Mouse (Mus musculus): ENCODE data around the gene 2410002F23Rik. TPM values are rescaled to one million over a fixed set of nuclear protein-coding genes. Genes with fewer than 3 reads are reported as not detected.

The 2410002F23Rik gene
- polyA plus RNA-seq, 1 experiment from 2014 or later: 131 TPM

DNA sequence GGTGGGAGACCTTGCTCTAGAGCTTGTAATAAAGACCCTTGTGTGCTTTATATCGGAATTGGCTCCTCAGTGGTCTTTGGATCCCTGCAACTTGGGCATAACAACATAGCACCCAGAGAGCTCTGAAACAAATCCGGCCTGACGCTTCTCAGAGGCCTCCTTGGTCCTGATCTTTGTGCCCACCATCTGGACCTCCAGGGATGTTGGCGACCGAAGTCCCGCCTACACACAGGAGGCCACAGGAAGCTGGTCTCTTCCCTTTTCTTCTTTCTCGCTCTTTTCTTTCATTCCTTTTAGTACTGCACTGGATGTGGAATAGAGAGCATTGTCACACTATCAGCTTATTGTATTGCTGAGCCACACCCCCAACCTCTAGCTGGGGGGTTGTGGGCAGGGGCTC, 26.9 kb downstream of the 2410002F23Rik start:
- ATAC-seq (ENCODE audit: insufficient read depth, low FRiP score): no peak
- H3K4me1 ChIP-seq (ENCODE audit: control insufficient read depth, insufficient read depth, low read length): no peaks in the 10 kb centered on the region
- no peaks in the 10 kb centered on the region for H3K36me3 ChIP-seq (ENCODE audit: control insufficient read depth, insufficient read depth, low read length)
- no peak overlapping the region for H3K4me2 ChIP-seq (ENCODE audit: low read depth, low read length)
- H3K27me3 ChIP-seq (ENCODE audit: control insufficient read depth, insufficient read depth, low read length): no peaks in the 10 kb centered on the region; the same call in 1 of the 2 replicates
- 68% methylated on average over 7 of the region's 7 CpGs for WGBS
- no peak overlapping the region for H3K4me3 ChIP-seq (replicated peaks; ENCODE audit: low read length)
- no peak overlapping the region for H3K9ac ChIP-seq (ENCODE audit: low read length)
- H3K9me3 ChIP-seq (replicated peaks; ENCODE audit: control insufficient read depth, low read length): no peaks in the 10 kb centered on the region
- no peak overlapping the region for H3K27ac ChIP-seq (ENCODE audit: low read length)

DNA sequence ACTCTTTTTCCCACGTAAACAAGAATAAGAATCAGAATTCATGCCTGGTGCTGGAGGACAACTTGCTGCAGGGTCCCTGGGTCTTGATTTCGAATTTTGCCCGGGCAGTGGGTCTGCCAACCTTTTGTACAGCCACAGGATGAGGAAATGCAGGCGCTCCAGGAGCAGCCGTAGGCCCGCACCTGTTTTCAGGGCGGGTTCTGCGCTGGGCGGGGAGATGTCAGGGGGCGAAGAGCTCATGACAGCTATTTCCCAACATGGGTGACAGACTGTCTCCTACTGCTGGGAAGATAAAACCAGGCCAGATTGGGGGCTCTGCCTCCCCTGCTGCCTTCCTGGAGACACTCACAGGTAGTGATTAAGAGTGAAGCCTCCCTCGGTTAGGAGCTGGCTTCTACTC, 27.6 kb downstream of the 2410002F23Rik start:
- Histone ChIP-seq H3K4me1 (ENCODE audit: control insufficient read depth, insufficient read depth, low read length) (no peaks in the 10 kb centered on the region), H3K9ac (ENCODE audit: low read length) (no peak overlapping the region), H3K4me3 (replicated peaks; ENCODE audit: low read length) (no peak overlapping the region), H3K4me2 (ENCODE audit: low read depth, low read length) (no peak overlapping the region), H3K27ac (ENCODE audit: low read length) (no peak overlapping the region), H3K36me3 (ENCODE audit: control insufficient read depth, insufficient read depth, low read length) (no peaks in the 10 kb centered on the region), H3K9me3 (replicated peaks; ENCODE audit: control insufficient read depth, low read length) (no peaks in the 10 kb centered on the region), H3K27me3 (ENCODE audit: control insufficient read depth, insufficient read depth, low read length) (no peaks in the 10 kb centered on the region; the same call in 1 of the 2 replicates)
- 25% methylated on average over 11 of the region's 11 CpGs for WGBS
- no peak for ATAC-seq (ENCODE audit: insufficient read depth, low FRiP score)

DNA sequence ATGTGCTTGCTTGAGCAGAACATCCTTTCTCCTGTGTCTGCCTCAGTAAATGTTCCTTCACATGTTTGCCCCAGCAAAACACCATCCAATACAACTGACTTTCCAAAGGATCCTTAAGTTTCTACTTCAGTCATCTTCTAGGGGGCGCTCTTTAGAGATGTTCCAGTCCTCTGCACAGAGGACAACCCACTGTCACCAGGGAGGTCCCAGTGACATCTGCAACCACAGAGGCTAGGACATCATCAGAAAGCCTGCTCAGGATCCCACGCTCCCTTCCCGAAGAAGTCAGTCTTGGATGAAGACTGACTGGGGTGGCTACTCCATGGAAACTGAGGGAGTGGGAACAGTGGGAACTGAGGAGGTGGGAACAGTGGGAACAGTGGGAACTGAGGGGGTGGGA, 29.0 kb downstream of the 2410002F23Rik start:
- Histone ChIP-seq H3K36me3 (ENCODE audit: control insufficient read depth, insufficient read depth, low read length) (no peaks in the 10 kb centered on the region), H3K27ac (ENCODE audit: low read length) (no peak overlapping the region), H3K9ac (ENCODE audit: low read length) (no peak overlapping the region), H3K27me3 (ENCODE audit: control insufficient read depth, insufficient read depth, low read length) (no peaks in the 10 kb centered on the region; the same call in 1 of the 2 replicates), H3K4me1 (ENCODE audit: control insufficient read depth, insufficient read depth, low read length) (no peaks in the 10 kb centered on the region), H3K4me2 (ENCODE audit: low read depth, low read length) (no peak overlapping the region), H3K9me3 (replicated peaks; ENCODE audit: control insufficient read depth, low read length) (no peaks in the 10 kb centered on the region), H3K4me3 (replicated peaks; ENCODE audit: low read length) (no peak overlapping the region)
- ATAC-seq (ENCODE audit: insufficient read depth, low FRiP score): no peak
- 69% methylated on average over 3 of the region's 3 CpGs for WGBS

DNA sequence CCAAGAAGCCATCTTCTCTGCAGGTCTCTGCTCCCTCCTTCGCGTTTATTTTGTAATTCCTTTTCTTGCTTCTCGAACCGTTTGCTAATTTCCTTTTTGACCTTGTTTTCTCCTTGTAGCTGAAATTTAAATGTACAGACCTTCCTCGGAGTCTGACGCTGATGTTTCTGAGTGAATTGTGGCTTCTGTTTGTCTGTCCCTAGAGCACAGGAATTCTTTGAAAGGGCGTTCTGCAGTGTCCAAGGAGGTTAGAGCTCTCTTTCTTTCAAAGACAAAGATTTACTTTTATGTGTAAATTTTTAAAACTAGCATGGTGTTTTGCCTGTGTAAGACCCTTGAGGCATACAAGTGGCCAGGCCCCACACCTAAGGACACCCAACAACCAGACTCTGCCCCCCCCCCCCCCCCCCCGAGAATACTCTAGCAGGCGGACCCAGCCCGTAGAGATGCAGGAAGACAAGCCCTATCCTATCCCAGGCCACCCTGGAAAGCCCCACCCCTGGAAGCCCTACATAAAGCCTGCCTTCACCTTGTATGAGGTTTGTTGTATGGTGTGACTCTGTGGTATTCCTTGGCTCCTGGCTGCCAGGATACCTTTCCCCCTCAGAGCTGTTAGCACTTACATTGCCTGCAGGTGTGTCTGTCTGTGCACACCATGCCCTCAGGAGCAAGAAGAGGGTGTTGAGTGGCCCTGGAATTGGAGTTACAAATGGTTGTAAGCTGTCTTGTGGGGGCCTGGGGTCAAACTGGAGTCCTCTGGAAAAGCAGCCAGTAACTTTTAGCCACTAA, 30.1 kb downstream of the 2410002F23Rik start:
- Histone ChIP-seq H3K9ac (ENCODE audit: low read length) (no peak overlapping the region), H3K4me1 (ENCODE audit: control insufficient read depth, insufficient read depth, low read length) (no peaks in the 10 kb centered on the region)
- WGBS: 64% methylated on average over 10 of the region's 10 CpGs

DNA sequence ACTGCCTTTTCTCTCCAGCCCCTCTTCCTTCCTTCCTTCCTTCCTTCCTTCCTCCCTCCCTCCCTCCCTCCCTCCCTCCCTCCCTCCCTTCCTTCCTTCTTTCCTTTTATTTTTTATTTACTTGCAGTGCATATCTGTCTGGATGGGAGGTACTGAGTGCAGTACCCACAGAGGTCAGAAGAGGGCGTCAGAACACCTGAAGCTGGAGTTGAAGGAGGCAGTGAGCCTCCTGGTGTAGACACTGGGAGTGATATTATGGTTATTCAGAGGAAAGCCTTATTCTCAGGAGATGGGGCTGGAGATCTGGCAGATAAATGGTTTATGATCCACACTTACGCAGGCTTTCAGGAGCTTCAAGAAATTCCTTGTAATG, 30.7 kb downstream of the 2410002F23Rik start:
- Histone ChIP-seq H3K9me3 (replicated peaks; ENCODE audit: control insufficient read depth, low read length) (no peaks in the 10 kb centered on the region), H3K4me3 (replicated peaks; ENCODE audit: low read length) (no peak overlapping the region), H3K9ac (ENCODE audit: low read length) (no peak overlapping the region), H3K36me3 (ENCODE audit: control insufficient read depth, insufficient read depth, low read length) (no peaks in the 10 kb centered on the region), H3K4me1 (ENCODE audit: control insufficient read depth, insufficient read depth, low read length) (no peaks in the 10 kb centered on the region), H3K27ac (ENCODE audit: low read length) (no peak overlapping the region), H3K4me2 (ENCODE audit: low read depth, low read length) (no peak overlapping the region), H3K27me3 (ENCODE audit: control insufficient read depth, insufficient read depth, low read length) (no peaks in the 10 kb centered on the region; the same call in 1 of the 2 replicates)
- ATAC-seq (ENCODE audit: insufficient read depth, low FRiP score): no peak
- WGBS: 40% methylated on average over 2 of the region's 2 CpGs

More for the DNA sequence above, 30.1 kb downstream of the 2410002F23Rik start:
- ATAC-seq (ENCODE audit: insufficient read depth, low FRiP score): no peak
- H3K27me3 ChIP-seq (ENCODE audit: control insufficient read depth, insufficient read depth, low read length): no peaks in the 10 kb centered on the region; the same call in 1 of the 2 replicates
- no peak overlapping the region for H3K4me2 ChIP-seq (ENCODE audit: low read depth, low read length)
- H3K27ac ChIP-seq (ENCODE audit: low read length): no peak overlapping the region
- H3K4me3 ChIP-seq (replicated peaks; ENCODE audit: low read length): no peak overlapping the region
- no peaks in the 10 kb centered on the region for H3K9me3 ChIP-seq (replicated peaks; ENCODE audit: control insufficient read depth, low read length)
- no peaks in the 10 kb centered on the region for H3K36me3 ChIP-seq (ENCODE audit: control insufficient read depth, insufficient read depth, low read length)

DNA sequence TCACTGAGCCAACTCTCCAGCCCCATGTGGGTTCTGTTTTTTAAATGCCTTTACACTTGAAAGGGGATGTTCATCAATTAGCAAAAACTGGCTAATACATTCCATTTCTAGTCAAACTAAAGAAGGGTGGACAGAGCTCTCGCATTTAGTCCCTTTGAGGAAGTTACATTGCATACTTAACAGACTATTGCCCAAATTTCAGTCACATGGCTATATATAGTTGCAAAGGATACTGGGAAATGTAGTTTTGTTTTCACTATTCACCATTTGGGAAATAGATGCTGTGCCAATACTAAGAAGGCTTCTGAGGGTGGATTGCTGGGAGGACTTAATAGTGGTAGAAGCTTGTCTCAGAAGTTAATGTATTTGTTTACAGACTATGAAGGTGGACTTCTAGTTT, 34.4 kb downstream of the 2410002F23Rik start:
- no peaks in the 10 kb centered on the region for H3K36me3 ChIP-seq (ENCODE audit: control insufficient read depth, insufficient read depth, low read length)
- 67% methylated on average over 1 of the region's 1 CpGs for WGBS
- no peak overlapping the region for H3K9ac ChIP-seq (ENCODE audit: low read length)
- no peaks in the 10 kb centered on the region; the same call in 1 of the 2 replicates for H3K27me3 ChIP-seq (ENCODE audit: control insufficient read depth, insufficient read depth, low read length)
- no peak overlapping the region for H3K27ac ChIP-seq (ENCODE audit: low read length)
- no peaks in the 10 kb centered on the region for H3K9me3 ChIP-seq (replicated peaks; ENCODE audit: control insufficient read depth, low read length)
- no peak overlapping the region for H3K4me2 ChIP-seq (ENCODE audit: low read depth, low read length)
- no peak for ATAC-seq (ENCODE audit: insufficient read depth, low FRiP score)
- no peaks in the 10 kb centered on the region for H3K4me1 ChIP-seq (ENCODE audit: control insufficient read depth, insufficient read depth, low read length)
- no peak overlapping the region for H3K4me3 ChIP-seq (replicated peaks; ENCODE audit: low read length)

DNA sequence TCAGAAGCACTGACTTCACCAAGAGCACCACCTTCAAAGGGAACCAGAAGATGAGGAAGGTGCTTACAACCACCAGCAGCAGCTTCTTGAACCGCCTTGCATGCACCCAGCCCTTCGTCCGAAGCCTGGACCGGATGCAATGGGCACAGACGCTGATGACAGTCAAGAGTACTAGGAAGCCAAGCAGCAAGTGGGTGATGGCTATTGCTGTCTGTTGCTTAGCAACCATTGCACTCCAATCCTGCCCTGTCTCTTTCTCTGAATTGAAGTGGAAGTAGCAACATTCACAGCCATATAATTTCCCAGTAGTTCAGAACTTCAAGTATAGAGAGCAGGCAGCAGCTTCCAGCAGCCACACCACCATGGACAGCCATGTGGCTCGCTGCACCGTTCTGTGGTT, 35.1 kb downstream of the 2410002F23Rik start:
- H3K4me2 ChIP-seq (ENCODE audit: low read depth, low read length): no peak overlapping the region
- H3K9me3 ChIP-seq (replicated peaks; ENCODE audit: control insufficient read depth, low read length): no peaks in the 10 kb centered on the region
- H3K9ac ChIP-seq (ENCODE audit: low read length): no peak overlapping the region
- no peaks in the 10 kb centered on the region for H3K4me1 ChIP-seq (ENCODE audit: control insufficient read depth, insufficient read depth, low read length)
- H3K27ac ChIP-seq (ENCODE audit: low read length): no peak overlapping the region
- H3K27me3 ChIP-seq (ENCODE audit: control insufficient read depth, insufficient read depth, low read length): no peaks in the 10 kb centered on the region; the same call in 1 of the 2 replicates
- H3K36me3 ChIP-seq (ENCODE audit: control insufficient read depth, insufficient read depth, low read length): no peaks in the 10 kb centered on the region
- H3K4me3 ChIP-seq (replicated peaks; ENCODE audit: low read length): no peak overlapping the region
- no peak for ATAC-seq (ENCODE audit: insufficient read depth, low FRiP score)
- 78% methylated on average over 7 of the region's 7 CpGs for WGBS

DNA sequence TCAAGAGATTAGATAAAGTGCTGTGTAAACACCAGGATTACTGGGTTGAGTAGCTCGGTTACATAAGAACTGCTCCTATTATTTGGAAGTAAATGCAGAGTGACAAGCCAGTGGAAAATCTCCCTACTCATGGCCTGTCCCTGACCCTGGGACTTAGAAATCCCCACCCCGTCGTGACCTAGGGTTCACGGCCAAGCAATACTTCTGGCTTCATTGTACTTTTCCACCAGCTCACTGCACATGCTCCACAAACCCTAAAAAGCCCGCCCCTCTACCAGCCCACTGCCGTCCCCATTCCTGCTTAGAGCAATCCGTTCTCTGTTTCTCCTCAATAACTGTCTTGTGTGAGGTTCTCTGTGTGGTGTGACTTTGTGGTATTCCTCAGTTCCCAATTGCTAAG, 41.2 kb downstream of the 2410002F23Rik start:
- Histone ChIP-seq H3K4me1 (ENCODE audit: control insufficient read depth, insufficient read depth, low read length) (no peaks in the 10 kb centered on the region), H3K9ac (ENCODE audit: low read length) (no peak overlapping the region), H3K27ac (ENCODE audit: low read length) (no peak overlapping the region), H3K4me3 (replicated peaks; ENCODE audit: low read length) (no peak overlapping the region), H3K9me3 (replicated peaks; ENCODE audit: control insufficient read depth, low read length) (peaks cover 6% of the 10 kb centered on the region; the same call in 1 of the 2 replicates), H3K36me3 (ENCODE audit: control insufficient read depth, insufficient read depth, low read length) (no peaks in the 10 kb centered on the region), H3K27me3 (ENCODE audit: control insufficient read depth, insufficient read depth, low read length) (no peaks in the 10 kb centered on the region; the same call in none of the 2 replicates), H3K4me2 (ENCODE audit: low read depth, low read length) (no peak overlapping the region)
- WGBS: 45% methylated on average over 7 of the region's 7 CpGs
- ATAC-seq (ENCODE audit: insufficient read depth, low FRiP score): no peak

DNA sequence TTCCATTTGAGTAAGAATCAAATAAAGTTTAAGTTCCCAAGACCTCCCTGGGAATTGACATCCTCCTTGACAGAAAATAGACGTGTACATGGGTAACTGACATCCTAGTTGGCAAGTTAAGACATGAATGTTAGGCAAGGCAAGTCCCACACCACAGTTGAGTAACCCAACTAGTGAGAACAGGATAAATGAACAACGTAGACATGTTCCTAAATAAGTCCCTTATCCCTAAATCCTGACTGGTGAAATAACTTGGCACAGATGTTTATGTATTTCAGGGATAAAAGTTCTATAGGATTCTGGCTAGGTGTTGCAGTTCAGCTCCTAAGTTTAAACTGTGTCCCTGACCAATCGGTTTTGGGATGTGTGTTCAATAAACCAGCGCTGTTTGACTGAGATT, 44.5 kb downstream of the 2410002F23Rik start:
- 71% methylated on average over 4 of the region's 4 CpGs for WGBS
- Histone ChIP-seq H3K27ac (ENCODE audit: low read length) (no peak overlapping the region), H3K27me3 (ENCODE audit: control insufficient read depth, insufficient read depth, low read length) (no peaks in the 10 kb centered on the region; the same call in 1 of the 2 replicates), H3K36me3 (ENCODE audit: control insufficient read depth, insufficient read depth, low read length) (no peaks in the 10 kb centered on the region), H3K9me3 (replicated peaks; ENCODE audit: control insufficient read depth, low read length) (peaks cover 6% of the 10 kb centered on the region; the same call in 1 of the 2 replicates), H3K4me3 (replicated peaks; ENCODE audit: low read length) (no peak overlapping the region), H3K4me2 (ENCODE audit: low read depth, low read length) (no peak overlapping the region), H3K4me1 (ENCODE audit: control insufficient read depth, insufficient read depth, low read length) (no peaks in the 10 kb centered on the region), H3K9ac (ENCODE audit: low read length) (no peak overlapping the region)
- ATAC-seq (ENCODE audit: insufficient read depth, low FRiP score): no peak
